Mouse (Mus musculus) CH12.LX (cell line): Measurements from ENCODE around the gene Dck. TPM values are rescaled to one million over a fixed set of nuclear protein-coding genes. Genes with fewer than 3 reads are reported as not detected.

Experiments
- DNase-seq: peaks from one replicate; pipeline ENCODE4 v3.0.0-alpha.2; 2013; ENCODE audit errors: extremely low read depth
- H3K27ac ChIP-seq: 2 replicates; pipeline ENCODE4 v1.5.1; 2012; ENCODE audit warnings: low read depth, mild to moderate bottlenecking, control low read depth, moderate library complexity; ENCODE audit not compliant: insufficient read depth
- H3K27me3 ChIP-seq: replicated peaks from 2 replicates; pipeline ENCODE3; 2012; ENCODE audit warnings: inconsistent platforms
- H3K36me3 ChIP-seq, 2 experiments: replicated peaks in 1 of 2; 2 replicates each; pipeline versions ENCODE3 to v1.6.1; 2012; ENCODE audit warnings: inconsistent platforms in 1 of 2, low read length in 1 of 2, mild to moderate bottlenecking in 1 of 2, mixed read lengths in 1 of 2, moderate library complexity in 1 of 2; ENCODE audit not compliant: control insufficient read depth in 1 of 2, insufficient read depth in 1 of 2
- H3K4me1 ChIP-seq, 2 experiments: 2 replicates each; pipeline ENCODE4 v1.6.1; 2012; ENCODE audit warnings: inconsistent platforms in 1 of 2, moderate library complexity in 1 of 2; ENCODE audit not compliant: insufficient read depth in 2 of 2, control insufficient read depth in 1 of 2
- H3K4me2 ChIP-seq: 2 replicates; pipeline ENCODE4 v1.6.1; 2012; ENCODE audit warnings: low read depth, mild to moderate bottlenecking, control low read depth; ENCODE audit not compliant: poor library complexity, insufficient read depth, severe bottlenecking
- H3K4me3 ChIP-seq, 3 experiments: fragments of 150-350 bp in 1 of 3; sonication (generic) in 1 of 3; replicated peaks in 1 of 3; 2 replicates each; pipeline versions ENCODE3 to v1.5.1; 2011 to 2012; ENCODE audit warnings: low read depth in 2 of 3, low read length in 2 of 3, mild to moderate bottlenecking in 2 of 3, moderate library complexity in 2 of 3, control low read depth in 1 of 3, improper control_type of control experiment in 1 of 3, inconsistent platforms in 1 of 3, mixed read lengths in 1 of 3; ENCODE audit not compliant: poor library complexity in 1 of 3
- H3K79me2 ChIP-seq: replicated peaks from 2 replicates; pipeline ENCODE4 v1.6.1; 2012; ENCODE audit warnings: mild to moderate bottlenecking, moderate library complexity; ENCODE audit not compliant: control insufficient read depth, poor library complexity, insufficient read depth, severe bottlenecking; ENCODE audit errors: extremely low read depth
- H3K9ac ChIP-seq: 2 replicates; pipeline ENCODE4 v1.6.1; 2012; ENCODE audit warnings: low read depth, mild to moderate bottlenecking, control low read depth, moderate library complexity; ENCODE audit not compliant: insufficient read depth
- H3K9me3 ChIP-seq: replicated peaks from 2 replicates; pipeline ENCODE3; 2012; ENCODE audit warnings: low read length, inconsistent platforms, mixed read lengths
- CTCF ChIP-seq, 2 experiments: IDR thresholded peaks in 1 of 2; conservative IDR thresholded peaks in 1 of 2; 2 replicates each; pipeline ENCODE4 v1.5.1; 2011 to 2012; ENCODE audit warnings: low read depth in 2 of 2, low read length in 2 of 2, improper control_type of control experiment in 1 of 2, inconsistent platforms in 1 of 2, mild to moderate bottlenecking in 1 of 2, moderate library complexity in 1 of 2
- E2F4 ChIP-seq: IDR thresholded peaks from 2 replicates; pipeline ENCODE4 v1.6.1; 2011; ENCODE audit warnings: low read depth, low read length, improper control_type of control experiment; ENCODE audit not compliant: insufficient replicate concordance
- ELF1 ChIP-seq: IDR thresholded peaks from 2 replicates; pipeline ENCODE4 v1.6.1; 2014; ENCODE audit warnings: low read depth, mild to moderate bottlenecking, inconsistent platforms, low read length, improper control_type of control experiment
- ETS1 ChIP-seq: conservative IDR thresholded peaks from 2 replicates; pipeline ENCODE4 v1.6.1; 2012; ENCODE audit warnings: low read depth, mild to moderate bottlenecking, inconsistent platforms, low read length, improper control_type of control experiment, moderate library complexity
- HCFC1 ChIP-seq: IDR thresholded peaks from 2 replicates; pipeline ENCODE4 v1.6.1; 2012; ENCODE audit warnings: low read depth, mild to moderate bottlenecking, inconsistent platforms, low read length, improper control_type of control experiment
- KAT2A ChIP-seq: IDR thresholded peaks from 2 replicates; pipeline ENCODE4 v1.6.1; 2012; ENCODE audit warnings: low read length, improper control_type of control experiment, inconsistent platforms; ENCODE audit not compliant: insufficient replicate concordance
- MAX ChIP-seq: IDR thresholded peaks from 2 replicates; pipeline ENCODE4 v1.6.1; 2011; ENCODE audit warnings: low read length, improper control_type of control experiment
- MAZ ChIP-seq: IDR thresholded peaks from 2 replicates; pipeline ENCODE4 v1.6.1; 2012; ENCODE audit warnings: low read depth, mild to moderate bottlenecking, inconsistent platforms, low read length, improper control_type of control experiment, moderate library complexity
- MXI1 ChIP-seq: IDR thresholded peaks from 2 replicates; pipeline ENCODE4 v1.6.1; 2011; ENCODE audit warnings: mild to moderate bottlenecking, low read depth, low read length, improper control_type of control experiment
- MYC ChIP-seq: IDR thresholded peaks from 2 replicates; pipeline ENCODE4 v1.6.1; 2011; ENCODE audit warnings: low read depth, mild to moderate bottlenecking, improper control_type of control experiment, low read length
- NELFE ChIP-seq: IDR thresholded peaks from 2 replicates; pipeline ENCODE4 v1.6.1; 2011; ENCODE audit warnings: low read depth, low read length, improper control_type of control experiment
- PAX5 ChIP-seq: IDR thresholded peaks from 2 replicates; pipeline ENCODE4 v1.6.1; 2012; ENCODE audit warnings: low read length, inconsistent platforms, mixed read lengths
- POLR2A ChIP-seq: IDR thresholded peaks from 2 replicates; pipeline ENCODE4 v1.6.1; 2011; ENCODE audit warnings: low read depth, mild to moderate bottlenecking, improper control_type of control experiment, low read length
- POLR2AphosphoS2 ChIP-seq: IDR thresholded peaks from 2 replicates; pipeline ENCODE4 v1.6.1; 2011; ENCODE audit warnings: low read depth, low read length, improper control_type of control experiment
- RAD21 ChIP-seq: IDR thresholded peaks from 2 replicates; pipeline ENCODE4 v1.6.1; 2011; ENCODE audit warnings: low read depth, mild to moderate bottlenecking, low read length, improper control_type of control experiment, moderate library complexity
- RCOR1 ChIP-seq: conservative IDR thresholded peaks from 2 replicates; pipeline ENCODE4 v1.6.1; 2012; ENCODE audit warnings: low read depth, mild to moderate bottlenecking, inconsistent platforms, low read length, improper control_type of control experiment
- SIN3A ChIP-seq: IDR thresholded peaks from 2 replicates; pipeline ENCODE4 v1.6.1; 2012; ENCODE audit warnings: low read length, improper control_type of control experiment, inconsistent platforms
- SMC3 ChIP-seq: IDR thresholded peaks from 2 replicates; pipeline ENCODE4 v1.6.1; 2011; ENCODE audit warnings: low read depth, low read length, improper control_type of control experiment
- TCF12 ChIP-seq: IDR thresholded peaks from 2 replicates; pipeline ENCODE4 v1.6.1; 2014; ENCODE audit warnings: low read depth, mild to moderate bottlenecking, inconsistent platforms, low read length, improper control_type of control experiment
- ZKSCAN1 ChIP-seq: IDR thresholded peaks from 2 replicates; pipeline ENCODE4 v1.6.1; 2012; ENCODE audit warnings: low read depth, inconsistent platforms, low read length, improper control_type of control experiment, borderline replicate concordance
- ZNF384 ChIP-seq: IDR thresholded peaks from 2 replicates; pipeline ENCODE4 v1.6.1; 2012; ENCODE audit warnings: low read depth, low read length, improper control_type of control experiment, inconsistent platforms
- dilution Hi-C: fragments of 300-500 bp; cut with MboI; formaldehyde crosslinking; loops from 2 replicates; pipeline ENCODE4 v1.14.3; 2020; ENCODE audit warnings: low sequenced_read_pairs; ENCODE audit not compliant: extremely low pct_unique_long_range_greater_than_20kb, extremely low pct_ligation_motif_present
- in situ Hi-C: fragments of 300-500 bp; cut with MboI; formaldehyde crosslinking; loops from 3 replicates; pipeline ENCODE4 v1.14.3; 2019; ENCODE audit warnings: low sequenced_read_pairs, low pct_ligation_motif_present, low pct_unique_long_range_greater_than_20kb, mixed read lengths
- polyA plus RNA-seq: library from polyadenylated mRNA; unstranded; fragments of >175 nt; gene quantifications from 2 replicates; pipeline ENCODE4 v1.2.1, GENCODE M21; 2012; ENCODE audit warnings: low read depth; ENCODE audit not compliant: insufficient read length
- total RNA-seq, 2 experiments: library from RNA; depleted of rRNA; stranded (reverse); fragments of 300-350 nt in 1 of 2; fragments of >200 nt in 1 of 2; gene quantifications; 2 replicates each; pipeline ENCODE4 v1.2.3; 2012 to 2014

Dck gene
- total and polyA plus RNA-seq, 3 experiments: 13.7 to 33.9 (median 25.5) TPM

GRCm38 (mm10) chr5:88797121-88797520, 32.3 kb downstream of the Dck start:
- Histone ChIP-seq H3K36me3 (no peaks in the 10 kb centered on the region), H3K4me3 (no peak overlapping the region), H3K9ac (no peak overlapping the region), H3K27me3 (no peaks in the 10 kb centered on the region), H3K4me2 (no peak overlapping the region), H3K27ac (no peak overlapping the region), H3K79me2 (no peaks in the 10 kb centered on the region), H3K9me3 (no peaks in the 10 kb centered on the region), H3K4me1 (no peaks in the 10 kb centered on the region)
- in situ Hi-C loops (no loop called here), dilution Hi-C loops (no loop called here)
- TF ChIP-seq ELF1 (no peak), TCF12 (no peak), ZKSCAN1 (no peak), HCFC1 (no peak), SMC3 (no peak), KAT2A (no peak)
- no peak for DNase-seq

- H3K9me3 ChIP-seq: no peaks in the 10 kb centered on the region
- H3K4me1 ChIP-seq: peaks cover 0 to 6% of the 10 kb centered on the region in 2 experiments; a peak in 1 of 4 replicates
- no peaks in the 10 kb centered on the region for H3K36me3 ChIP-seq
- H3K4me2 ChIP-seq: no peak overlapping the region
- no peak overlapping the region for H3K4me3 ChIP-seq
- H3K27ac ChIP-seq: no peak overlapping the region
- H3K27me3 ChIP-seq: no peaks in the 10 kb centered on the region
- dilution Hi-C loops: no loop called here
- in situ Hi-C loops: no loop called here
- TF ChIP-seq RCOR1 (no peak), MYC (no peak), SIN3A (no peak), POLR2AphosphoS2 (no peak), ETS1 (no peak), ZNF384 (no peak), RAD21 (no peak), E2F4 (no peak), NELFE (no peak), KAT2A (no peak)
- no peak overlapping the region for H3K9ac ChIP-seq
- no peak for DNase-seq
- H3K79me2 ChIP-seq: no peaks in the 10 kb centered on the region
Observed at GRCm38 (mm10) chr5:88805616-88806015, 40.8 kb downstream of the Dck start.

GRCm38 (mm10) chr5:88806278-88806677, 41.5 kb downstream of the Dck start:
- in situ Hi-C loops: no loop called here
- Histone ChIP-seq H3K9me3 (no peaks in the 10 kb centered on the region), H3K36me3 (no peaks in the 10 kb centered on the region), H3K79me2 (no peaks in the 10 kb centered on the region), H3K4me1 (peaks cover 0 to 6% of the 10 kb centered on the region in 2 experiments; a peak in 1 of 4 replicates), H3K27me3 (no peaks in the 10 kb centered on the region), H3K9ac (no peak overlapping the region), H3K27ac (no peak overlapping the region), H3K4me3 (no peak overlapping the region), H3K4me2 (no peak overlapping the region)
- dilution Hi-C loops: no loop called here
- no peak for DNase-seq
- TF ChIP-seq POLR2AphosphoS2 (no peak), ZKSCAN1 (no peak), PAX5 (no peak), MAZ (no peak), MAX (no peak), CTCF (conservative IDR thresholded peaks at IDR 0.05 in 1 of 2, IDR thresholded peaks at IDR 0.05 in 1 of 2; ENCODE audit: low read depth in 2 of 2, low read length in 2 of 2) (no peak), SIN3A (no peak), POLR2A (no peak), MXI1 (no peak)
